Mouse (Mus musculus): ENCODE data around the gene Scgb1b27.
"Not testable (repeated sequence)": the region's sequence is repeated elsewhere in the genome, so short reads cannot be mapped to it uniquely, and the experiment has no call there.

GRCm38 (mm10) chr7:34068132-34068531, 46.8 kb downstream of the Scgb1b27 start:
- not testable (repeated sequence) for TF ChIP-seq GATA1 (IDR thresholded peaks at IDR 0.05; ENCODE audit: borderline replicate concordance, low read length); FLI1 (IDR thresholded peaks at IDR 0.05; ENCODE audit: low read length)

Data from megakaryocyte, embryonic 14.5 days (primary cell).